Mouse (Mus musculus) regulatory T cell (primary cell): ENCODE data around the gene Trim11.

ENCODE experiments used
- in situ Hi-C: fragments of 300-600 bp; cut with MboI, MseI; formaldehyde crosslinking; loops from one replicate; pipeline ENCODE4 v1.15.1; 2025; ENCODE audit warnings: high pct_unique_total_duplicates

The Trim11 gene

GRCm38 (mm10) chr11:59015052-59015451, 37.2 kb downstream of the Trim11 start:
- in situ Hi-C loops: no loop called here

GRCm38 (mm10) chr11:59026411-59026810, 48.5 kb downstream of the Trim11 start:
- in situ Hi-C loops: no loop called here

- in situ Hi-C loops: no loop called here
These were observed 51.1 kb downstream of the Trim11 start for GRCm38 (mm10) chr11:59029003-59029402.
